Mouse (Mus musculus): ENCODE data around the gene Rpusd3.
A peak's percentile ranks its signal among the peaks of the same experiment; 100 is the strongest.

The Rpusd3 gene

GRCm38 (mm10) chr6:113419199-113419587 lies at the start of gene Rpusd3:
Rpusd3 (minus strand) TSS chr6:113419340.
- peak; percentile 81 to 98 for DNase-seq (ENCODE audit: low spot score in 2 of 2)

DNA sequence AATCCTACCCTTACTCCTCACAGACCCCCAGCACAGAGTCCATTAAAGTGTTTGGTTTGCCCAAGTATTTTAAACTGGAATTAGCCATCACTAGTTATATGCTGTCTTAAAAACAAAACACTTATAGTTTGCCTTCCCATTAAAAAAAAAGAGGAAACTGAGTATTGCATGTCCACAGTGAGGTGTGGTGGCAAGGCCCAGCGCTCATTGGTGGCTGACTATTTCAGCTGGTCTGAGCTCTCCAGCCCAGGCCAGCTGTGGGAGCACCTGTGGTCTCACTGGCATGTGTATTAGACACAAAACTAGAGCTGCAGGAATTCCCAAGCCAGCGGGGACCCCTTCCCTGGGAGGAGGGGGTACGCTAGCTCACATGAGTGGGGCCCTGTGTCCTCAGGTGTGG lies 49.4 kb upstream of the Rpusd3 start:
- DNase-seq (ENCODE audit: low spot score in 2 of 2) = no peak

DNA sequence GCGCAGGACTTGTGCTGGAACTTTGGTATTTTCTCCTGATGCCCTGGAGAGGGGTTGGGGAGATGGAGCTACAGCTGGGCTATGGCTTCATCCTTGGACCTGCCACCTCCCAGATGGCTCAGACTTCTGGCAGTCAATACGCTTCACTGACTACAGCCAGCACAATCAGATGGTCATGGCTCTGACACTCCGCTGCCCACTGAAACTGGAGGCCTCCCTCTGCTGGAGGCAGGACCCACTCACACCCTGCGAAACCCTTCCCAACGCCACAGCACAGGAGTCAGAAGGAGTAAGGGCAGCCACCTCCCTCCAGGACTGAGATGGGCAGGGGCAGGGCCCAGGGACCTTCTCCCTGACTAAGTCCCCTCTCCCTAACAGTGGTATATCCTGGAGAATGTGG lies 46.5 kb upstream of the Rpusd3 start:
- no peak for DNase-seq (ENCODE audit: low spot score in 2 of 2)

- DNase-seq (ENCODE audit: low spot score in 2 of 2) = no peak
Measured at GRCm38 (mm10) chr6:113464040-113464439, 44.9 kb upstream of the Rpusd3 start.

DNA sequence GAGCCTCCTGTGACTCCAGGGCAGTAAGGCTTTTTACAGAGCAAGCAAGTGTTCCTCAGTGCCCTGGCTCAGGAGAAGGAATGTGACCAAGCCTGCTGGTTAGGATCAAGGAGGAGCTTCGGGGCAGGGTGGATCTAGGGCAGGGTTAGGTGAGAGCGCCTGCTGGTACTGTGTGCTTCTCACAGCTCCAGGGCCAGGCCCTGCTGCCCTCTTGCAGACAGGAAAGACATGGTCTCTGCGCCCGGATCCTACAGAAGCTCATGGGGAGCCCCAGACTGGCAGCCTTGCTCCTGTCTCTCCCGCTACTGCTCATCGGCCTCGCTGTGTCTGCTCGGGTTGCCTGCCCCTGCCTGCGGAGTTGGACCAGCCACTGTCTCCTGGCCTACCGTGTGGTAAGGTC lies 39.5 kb upstream of the Rpusd3 start:
- no peak for DNase-seq (ENCODE audit: low spot score in 2 of 2)

DNA sequence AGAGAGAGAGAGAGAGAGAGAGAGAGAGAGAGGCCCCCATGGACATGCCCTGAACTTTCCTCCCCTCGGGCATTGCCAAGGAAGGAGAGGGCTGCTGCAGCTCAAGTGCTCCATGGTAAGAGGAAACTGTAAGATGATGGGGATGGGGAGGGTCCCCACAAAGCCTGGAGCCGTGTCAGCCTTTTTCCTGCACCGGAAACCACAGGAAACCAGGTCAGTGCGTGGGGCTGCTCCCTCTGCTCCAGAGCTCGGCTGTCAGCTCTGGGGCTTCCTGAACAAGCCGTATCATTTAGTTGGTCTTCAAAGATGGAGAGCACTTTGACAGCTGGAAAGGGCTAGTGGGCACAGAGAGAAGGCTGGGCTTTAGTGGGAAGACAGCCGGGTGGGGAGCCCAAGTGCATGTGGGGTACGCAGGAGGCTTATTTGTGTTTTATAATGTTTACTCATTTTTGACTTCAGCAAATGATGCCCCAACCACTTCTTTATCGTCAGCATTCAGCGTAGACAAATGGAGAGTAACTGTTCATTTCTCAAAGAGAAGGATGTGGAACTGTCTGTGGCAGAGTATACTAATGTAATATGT lies 38.9 kb upstream of the Rpusd3 start, which contains the start of gene Il17re:
Gene Il17re (plus strand): TSS at position 533 of the 583 bp plus-strand sequence.
- DNase-seq (ENCODE audit: low spot score in 2 of 2) = no peak

GRCm38 (mm10) chr6:113455007-113455406 lies 35.9 kb upstream of the Rpusd3 start:
- DNase-seq (ENCODE audit: low spot score in 2 of 2) = no peak

DNA sequence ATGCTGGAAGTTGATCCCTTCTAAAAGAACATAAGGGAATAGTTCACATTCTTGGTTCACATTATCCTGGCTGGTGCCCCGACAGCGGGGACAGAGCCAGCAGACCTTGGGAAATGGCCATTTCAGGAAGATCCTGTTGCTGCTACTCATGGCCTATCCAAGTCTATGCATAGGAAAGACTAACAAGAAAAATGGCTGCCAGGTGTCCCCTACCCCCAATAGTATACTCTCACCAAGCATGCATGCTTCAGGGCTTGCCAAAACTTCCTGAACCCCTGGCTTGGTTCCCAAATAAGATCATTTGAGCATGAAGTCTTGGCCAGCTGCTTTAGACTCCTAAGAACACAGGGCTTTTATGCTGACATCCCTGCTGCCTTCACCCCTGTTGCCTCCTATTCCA lies 32.7 kb upstream of the Rpusd3 start:
- no peak for DNase-seq (ENCODE audit: low spot score in 2 of 2)

DNA sequence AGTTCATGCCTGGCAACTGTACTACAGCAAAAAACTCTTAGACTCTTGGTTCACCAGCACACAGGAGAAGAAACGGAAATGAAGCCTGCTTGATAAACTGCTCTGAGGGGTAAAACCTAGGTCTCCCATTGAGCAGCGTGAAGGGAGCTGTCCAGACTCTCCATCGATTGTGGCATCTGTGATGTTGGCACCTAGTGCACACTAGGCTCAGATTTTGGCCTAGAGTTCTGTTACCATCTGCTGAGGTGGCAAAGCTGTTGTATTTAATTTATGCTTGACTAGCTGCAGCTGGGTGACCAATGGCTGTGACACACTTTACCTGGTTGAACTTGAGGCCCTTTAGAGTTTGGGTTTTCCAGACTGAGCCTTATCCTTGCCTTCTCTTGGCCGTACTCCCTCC lies 28.5 kb upstream of the Rpusd3 start:
- DNase-seq (ENCODE audit: low spot score in 2 of 2) = no peak

DNA sequence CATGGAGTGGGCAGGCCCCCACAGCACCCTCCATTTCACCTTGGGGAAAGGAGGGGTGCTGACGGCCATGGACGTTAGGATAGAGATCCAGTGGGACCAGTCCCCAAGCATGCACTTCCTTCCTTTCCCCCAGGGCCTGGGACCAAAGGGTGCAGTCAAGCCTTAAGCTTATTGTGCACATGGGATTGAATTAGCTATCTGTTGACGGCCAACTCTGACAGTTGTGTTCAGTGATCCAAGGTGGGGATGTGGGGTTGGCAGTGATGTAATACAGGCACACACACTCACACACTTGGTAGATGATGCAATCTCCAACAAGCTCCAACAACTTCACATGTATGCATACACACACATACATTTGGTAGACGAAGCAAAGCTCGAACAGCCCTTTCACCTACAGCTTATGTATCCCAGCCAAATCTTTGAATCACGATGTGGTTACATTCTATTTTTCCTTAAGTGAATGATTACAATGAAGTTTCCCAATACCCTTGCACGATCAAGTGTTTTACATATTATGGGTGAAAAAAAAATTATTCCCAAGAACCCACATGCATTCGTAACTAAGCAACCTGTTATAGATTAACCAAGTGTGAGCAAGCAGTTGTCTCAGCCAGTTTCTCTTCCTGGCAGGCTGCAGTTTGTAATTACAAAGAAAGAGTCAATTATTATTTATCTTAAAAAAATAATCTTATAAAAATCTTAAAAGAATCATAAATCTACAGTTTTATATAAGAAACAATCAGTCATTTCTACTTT lies 25.2 kb upstream of the Rpusd3 start:
- DNase-seq (ENCODE audit: low spot score in 2 of 2) = no peak

- DNase-seq (ENCODE audit: low spot score in 2 of 2) = no peak
Measured at GRCm38 (mm10) chr6:113443091-113443490, 24.0 kb upstream of the Rpusd3 start.

GRCm38 (mm10) chr6:113442442-113443090 lies 23.4 kb upstream of the Rpusd3 start, which contains the start of gene Jagn1:
Jagn1 (plus strand) TSS chr6:113442569.
- peak; percentile 68 to 93 for DNase-seq (ENCODE audit: low spot score in 2 of 2)

GRCm38 (mm10) chr6:113442087-113442441 lies 22.9 kb upstream of the Rpusd3 start:
- no peak for DNase-seq (ENCODE audit: low spot score in 2 of 2)

DNA sequence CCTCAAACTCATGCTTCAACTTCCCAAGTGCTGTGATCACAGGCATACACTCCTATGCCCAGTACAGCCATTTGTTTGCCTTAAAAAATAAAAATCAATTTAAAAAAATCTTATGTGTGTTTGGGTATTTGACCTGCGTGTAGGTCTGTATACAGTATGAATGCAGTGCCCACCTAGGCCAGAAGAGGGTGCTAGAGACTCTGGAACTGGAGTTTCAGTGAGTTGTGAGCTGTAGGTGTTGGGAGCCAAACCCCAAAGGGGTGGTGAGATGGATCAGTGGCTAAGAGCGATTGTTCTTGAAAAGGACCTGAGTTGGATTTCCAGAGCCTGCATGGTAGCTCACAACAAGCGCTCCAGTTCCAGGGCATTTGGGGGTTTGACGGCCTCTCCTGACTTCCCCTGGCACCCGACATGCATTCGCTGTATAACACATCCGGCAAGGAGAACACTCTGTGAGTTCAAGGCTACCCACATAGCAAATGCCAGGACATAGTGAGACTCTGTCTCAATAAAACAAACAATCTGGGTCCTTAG lies 22.1 kb upstream of the Rpusd3 start:
- peak in 1 of 2 experiments; percentile 77 for DNase-seq (ENCODE audit: low spot score in 2 of 2)

GRCm38 (mm10) chr6:113440686-113441085 lies 21.5 kb upstream of the Rpusd3 start:
- no peak for DNase-seq (ENCODE audit: low spot score in 2 of 2)

- DNase-seq (ENCODE audit: low spot score in 2 of 2) = no peak
Measured at GRCm38 (mm10) chr6:113438721-113439430, 19.7 kb upstream of the Rpusd3 start.

GRCm38 (mm10) chr6:113437135-113437534 lies 18.0 kb upstream of the Rpusd3 start:
- DNase-seq (ENCODE audit: low spot score in 2 of 2) = no peak

- DNase-seq (ENCODE audit: low spot score in 2 of 2) = no peak
Measured at GRCm38 (mm10) chr6:113435664-113436205, 16.6 kb upstream of the Rpusd3 start, which contains the start of gene Cidec. Cidec (minus strand) TSS chr6:113435760.

GRCm38 (mm10) chr6:113434691-113435090 lies 15.6 kb upstream of the Rpusd3 start:
- DNase-seq (ENCODE audit: low spot score in 2 of 2) = no peak

GRCm38 (mm10) chr6:113433661-113434060 lies 14.5 kb upstream of the Rpusd3 start:
- DNase-seq (ENCODE audit: low spot score in 2 of 2) = no peak

DNA sequence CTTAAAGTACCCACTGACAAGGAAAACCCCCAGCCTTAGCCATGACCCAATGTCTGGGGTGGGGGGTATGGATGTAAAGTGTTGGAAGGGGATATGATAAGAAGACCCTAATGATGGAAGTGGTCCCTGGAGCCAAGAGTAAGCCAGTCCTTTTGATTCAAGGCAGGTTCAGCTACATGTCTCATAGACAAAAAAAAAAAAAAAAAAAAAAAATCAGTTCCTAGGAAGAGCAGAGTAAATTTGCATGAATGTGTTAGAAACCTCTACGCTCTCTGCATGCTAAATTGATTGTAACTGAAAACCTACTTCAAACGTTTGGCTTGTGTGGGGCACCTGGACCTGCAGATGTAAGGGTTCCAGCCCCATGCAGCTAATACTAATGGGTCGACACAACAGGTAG lies 12.7 kb upstream of the Rpusd3 start:
- no peak for DNase-seq (ENCODE audit: low spot score in 2 of 2)

DNA sequence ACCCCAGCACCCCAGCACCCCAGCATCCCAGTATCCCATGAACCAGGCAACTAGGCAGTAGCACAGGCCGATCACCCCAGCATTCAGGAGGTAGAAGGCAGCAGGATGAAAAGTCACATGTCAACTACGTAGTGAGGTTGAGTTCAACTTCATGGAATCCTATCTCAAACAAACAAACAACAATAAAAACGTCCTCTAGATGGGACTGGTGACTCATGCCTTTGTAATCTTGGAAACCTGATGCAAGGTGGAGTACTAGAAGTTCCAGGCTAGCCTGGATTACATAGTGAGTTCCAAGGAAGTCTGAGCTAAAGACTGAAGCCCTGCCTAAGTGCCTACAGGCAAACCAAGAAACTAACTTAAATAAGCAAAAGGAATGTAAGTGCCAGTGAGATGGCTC lies 11.7 kb upstream of the Rpusd3 start:
- DNase-seq (ENCODE audit: low spot score in 2 of 2) = no peak

Data from left cerebral cortex, adult 9 months (tissue).